Mouse (Mus musculus) lung, adult 2 months (tissue): Measurements from ENCODE around the gene Thy1.

ENCODE experiments used
- CTCF ChIP-seq: fragments of 200-500 bp; IDR thresholded peaks from 2 replicates; pipeline ENCODE4 v1.5.1; 2011; ENCODE audit warnings: mild to moderate bottlenecking, low read length, control low read depth; ENCODE audit not compliant: insufficient read depth
- POLR2A ChIP-seq: fragments of 200-500 bp; IDR thresholded peaks from 2 replicates; pipeline ENCODE4 v1.6.1; 2011; ENCODE audit warnings: low read depth, mild to moderate bottlenecking, control low read depth, low read length, borderline replicate concordance; ENCODE audit errors: extremely low read depth

DNA sequence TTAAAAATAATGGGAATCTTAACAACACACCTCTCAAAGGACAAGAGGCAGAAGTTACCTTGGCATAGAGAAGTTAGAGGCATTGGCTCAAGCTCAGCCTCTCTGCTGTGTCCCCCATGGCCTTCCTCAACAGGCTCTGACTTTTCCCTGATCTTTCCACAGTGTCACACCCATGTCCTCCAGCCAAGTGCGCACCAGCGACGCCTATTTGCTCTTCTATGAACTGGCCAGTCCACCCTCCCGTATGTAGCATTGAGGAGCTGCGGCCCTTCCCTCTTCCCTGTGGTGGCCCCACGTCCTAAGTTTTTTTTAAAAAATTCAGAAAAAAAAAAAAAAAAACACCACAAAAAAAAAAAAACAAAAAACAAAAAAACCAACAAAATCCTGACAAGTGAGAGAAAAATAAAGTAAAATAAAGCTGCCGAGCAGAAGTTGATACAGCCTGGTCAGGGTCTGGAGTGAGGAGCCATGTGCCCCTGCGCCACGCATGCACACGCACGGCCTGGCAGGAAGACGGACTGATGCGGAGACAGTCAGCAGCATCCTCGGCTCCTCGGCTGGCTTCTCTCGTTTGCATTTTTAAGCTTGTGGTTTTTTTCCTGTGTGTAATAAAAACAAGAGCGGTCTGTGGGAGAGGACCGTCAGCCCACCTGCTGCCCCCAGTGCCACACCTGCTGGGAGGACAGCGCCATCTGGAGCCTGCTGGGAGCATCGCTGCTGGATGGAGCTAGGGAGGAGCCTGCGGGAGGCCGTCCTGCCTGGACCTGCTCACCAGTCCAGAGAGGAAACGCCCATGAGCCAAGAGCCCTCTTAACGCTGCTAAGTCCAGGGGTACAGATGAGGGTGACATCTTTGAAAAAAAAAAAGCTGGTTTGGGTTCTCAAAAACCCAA is 50.7 kb downstream of the Thy1 start:
- no peak for TF ChIP-seq POLR2A
- peak; percentile 67 for TF ChIP-seq CTCF
